Mouse (Mus musculus) adrenal gland, adult 8-10 months (tissue): ENCODE data around the gene Abr. TPM values are rescaled to one million over a fixed set of nuclear protein-coding genes. Genes with fewer than 3 reads are reported as not detected.

Source experiments
- DNase-seq: peaks from one replicate; pipeline ENCODE4 v3.0.0; 2022
- total RNA-seq, 4 experiments: library from RNA; stranded (reverse); gene quantifications; 2 replicates each; pipeline ENCODE4 v1.2.4; 2022

The Abr gene
- total RNA-seq, 4 experiments from 2014 or later: 69.2 to 138 (median 95.9) TPM

DNA sequence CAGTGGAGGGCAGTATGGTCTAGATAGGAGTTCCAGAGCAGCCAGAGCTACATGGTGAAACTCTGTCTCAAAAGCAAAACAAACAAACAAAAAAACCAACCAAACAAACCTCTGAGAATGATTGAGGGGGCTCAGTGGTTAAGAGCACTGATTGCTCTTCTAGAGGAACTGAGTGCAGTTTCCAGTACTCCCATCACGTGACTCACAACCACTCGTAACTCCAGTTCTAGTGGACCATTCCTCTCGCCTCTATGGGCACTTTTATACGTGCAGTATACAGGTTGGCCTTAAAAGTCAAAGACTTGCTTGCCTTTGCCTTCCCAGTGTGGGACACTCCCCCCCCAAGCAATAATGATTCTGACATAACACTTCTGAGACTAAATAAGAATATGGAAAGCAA is 217.0 kb downstream of the Abr start:
- no peak for DNase-seq

GRCm38 (mm10) chr11:76401398-76401797 is 220.7 kb downstream of the Abr start:
- DNase-seq: no peak

GRCm38 (mm10) chr11:76399587-76400330 is 222.4 kb downstream of the Abr start:
- DNase-seq: no peak

GRCm38 (mm10) chr11:76398798-76399586 is 223.1 kb downstream of the Abr start, which contains the start of gene Nxn:
Nxn (minus strand) TSS chr11:76399140.
- peak; percentile 86 for DNase-seq

DNA sequence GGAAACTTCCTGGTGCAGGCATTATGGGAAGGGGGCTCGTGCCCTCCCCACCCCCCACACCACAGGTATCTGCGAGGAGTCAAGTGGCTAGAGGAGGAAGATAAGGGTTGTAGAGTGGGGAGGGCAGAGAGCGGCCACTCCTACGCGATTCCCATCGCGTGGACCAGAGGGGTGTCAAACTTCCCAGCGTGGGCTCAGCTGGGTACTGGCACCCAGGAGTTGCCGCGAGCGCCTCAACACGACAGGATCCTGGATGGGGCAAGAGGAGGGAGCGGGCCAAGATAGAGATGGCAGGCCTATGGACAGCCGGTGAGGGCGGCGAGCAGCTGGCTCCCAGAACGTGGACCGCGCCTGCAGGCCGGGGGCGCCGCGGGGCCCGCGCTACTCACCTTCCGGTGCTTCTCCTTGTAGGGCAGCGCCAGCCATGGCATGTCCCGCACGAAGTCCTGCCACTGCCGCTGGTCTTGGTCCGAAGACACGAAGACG is 223.8 kb downstream of the Abr start:
- DNase-seq: peak; percentile 31

- peak; percentile 46 for DNase-seq
Measured at GRCm38 (mm10) chr11:76397650-76398311, 224.3 kb downstream of the Abr start.

DNA sequence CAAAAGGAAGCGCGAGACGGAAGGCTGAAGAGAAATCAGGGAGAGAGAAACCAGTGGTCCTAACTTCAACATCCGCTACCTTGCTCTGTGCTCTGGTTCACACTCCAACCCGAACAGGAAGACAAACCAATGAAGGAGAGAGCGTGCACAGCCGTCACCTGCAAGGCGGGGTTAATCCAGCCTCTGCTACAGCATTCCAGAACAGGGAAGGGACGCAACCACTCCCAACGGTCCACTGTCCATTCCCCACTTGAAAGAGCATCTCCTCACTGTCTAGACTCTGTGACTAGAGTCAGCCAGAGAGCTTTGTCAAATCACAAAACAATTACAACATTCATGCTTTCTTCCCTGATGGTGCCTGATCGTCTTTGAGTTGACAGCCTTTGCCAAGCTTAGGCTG is 229.1 kb downstream of the Abr start:
- no peak for DNase-seq

DNA sequence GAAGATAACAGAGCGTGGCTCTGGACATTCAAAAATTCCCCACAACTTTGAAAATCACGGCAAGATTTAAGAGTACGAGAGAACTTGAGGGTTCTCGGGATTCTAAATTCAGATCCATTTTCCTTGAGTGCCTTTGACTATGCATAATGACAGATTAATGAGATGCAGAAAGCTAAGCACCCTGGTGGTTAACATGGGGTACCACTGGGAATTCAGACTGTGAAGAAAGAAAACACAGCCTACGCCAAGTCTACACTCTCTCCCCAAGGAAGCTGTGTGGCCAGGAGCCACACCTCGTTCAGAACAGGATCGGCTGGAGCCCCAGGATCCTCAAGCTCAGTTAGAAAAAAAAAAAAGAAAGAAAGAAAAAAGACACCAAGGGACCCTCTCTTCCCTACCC is 229.6 kb downstream of the Abr start:
- DNase-seq: no peak

DNA sequence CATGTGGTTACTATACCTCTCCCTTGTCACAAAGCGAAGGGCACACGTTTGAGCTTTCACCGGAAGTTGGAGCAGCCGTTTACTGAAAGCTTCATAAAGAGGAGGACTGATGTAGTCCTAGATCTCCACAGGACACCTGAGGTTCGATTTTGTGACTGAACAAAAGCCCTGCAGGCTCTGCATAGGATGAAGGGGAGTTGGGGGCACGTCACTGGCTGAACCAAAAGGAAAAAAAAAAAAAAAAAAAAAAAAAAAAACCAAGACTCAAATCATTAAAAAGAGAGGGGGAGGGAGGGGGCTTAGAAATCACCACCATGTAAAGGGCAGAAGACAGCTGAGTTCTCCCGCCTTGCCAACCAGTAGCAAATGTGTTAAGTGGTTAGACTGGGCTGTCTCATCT is 233.4 kb downstream of the Abr start:
- no peak for DNase-seq

GRCm38 (mm10) chr11:76387097-76387496 is 235.0 kb downstream of the Abr start:
- no peak for DNase-seq

DNA sequence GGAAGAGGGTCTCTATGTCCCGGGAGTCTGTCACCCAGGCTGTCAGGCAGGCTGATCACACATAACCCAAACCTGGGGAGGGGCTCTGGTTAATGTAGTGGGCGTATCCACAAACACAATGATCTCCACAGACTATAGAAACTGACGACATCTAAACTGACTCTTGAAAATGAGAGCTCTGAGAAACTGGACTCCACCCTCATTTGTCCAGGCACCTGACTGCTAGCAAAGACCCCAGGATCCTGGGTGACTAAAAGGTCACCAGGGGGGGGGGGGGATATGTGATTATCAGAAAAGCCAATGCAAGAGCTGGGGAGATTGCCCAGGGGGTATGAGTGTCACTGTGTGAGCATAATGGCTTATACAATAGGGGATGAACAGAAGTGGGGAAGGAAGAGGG is 236.4 kb downstream of the Abr start:
- no peak for DNase-seq

GRCm38 (mm10) chr11:76385017-76385416 is 237.1 kb downstream of the Abr start:
- no peak for DNase-seq

- no peak for DNase-seq
Measured at GRCm38 (mm10) chr11:76384307-76384706, 237.8 kb downstream of the Abr start.

GRCm38 (mm10) chr11:76382711-76383324 is 239.3 kb downstream of the Abr start:
- DNase-seq: no peak

- no peak for DNase-seq
Measured at GRCm38 (mm10) chr11:76381201-76381885, 240.8 kb downstream of the Abr start.

- DNase-seq: peak; percentile 68
Measured at GRCm38 (mm10) chr11:76379921-76380544, 242.1 kb downstream of the Abr start.

- DNase-seq: no peak
Measured at GRCm38 (mm10) chr11:76376425-76376824, 245.7 kb downstream of the Abr start.

- DNase-seq: peak; percentile 85
Measured at GRCm38 (mm10) chr11:76374491-76375185, 247.5 kb downstream of the Abr start.

- no peak for DNase-seq
Measured at GRCm38 (mm10) chr11:76372534-76372933, 249.6 kb downstream of the Abr start.

GRCm38 (mm10) chr11:76372120-76372519 is 250.0 kb downstream of the Abr start:
- DNase-seq: no peak

- DNase-seq: no peak
Measured at GRCm38 (mm10) chr11:76370491-76370890, 251.6 kb downstream of the Abr start.
